Mouse (Mus musculus) layer of hippocampus, adult 8-10 months (tissue): ENCODE measurements around the gene Map3k21. TPM values are rescaled to one million over a fixed set of nuclear protein-coding genes. Genes with fewer than 3 reads are reported as not detected.

Experiments
- DNase-seq, 2 experiments: peaks; one replicate each; pipeline ENCODE4 v3.0.0; 2022; ENCODE audit warnings: low spot score in 2 of 2
- total RNA-seq, 4 experiments: library from RNA; stranded (reverse); gene quantifications; 2 replicates each; pipeline ENCODE4 v1.2.4; 2022

Map3k21 gene
- total RNA-seq, 4 experiments from 2014 or later: 1.5 to 1.9 (median 1.7) TPM

DNA sequence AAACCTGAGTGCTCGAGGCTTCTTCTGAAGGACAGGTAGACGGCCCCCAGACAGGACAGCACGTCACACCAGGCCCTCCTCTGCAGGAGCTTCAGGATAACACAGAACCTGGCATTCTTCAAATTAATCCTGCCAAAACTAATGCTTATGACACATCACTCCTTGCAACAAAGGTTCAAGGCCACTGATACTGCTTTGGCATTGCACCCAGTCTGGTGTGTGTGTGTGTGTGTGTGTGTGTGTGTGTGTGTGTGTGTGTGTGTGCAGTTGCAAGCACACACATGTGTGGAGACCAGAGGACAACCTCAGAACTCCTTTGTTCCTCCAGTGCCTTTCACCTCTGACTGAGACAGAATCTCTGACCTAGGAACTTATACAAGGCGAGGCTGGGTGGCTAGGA lies 3.0 kb downstream of the Map3k21 start:
- no peak for DNase-seq

- DNase-seq: no peak
These were observed 4.1 kb downstream of the Map3k21 start for GRCm38 (mm10) chr8:125914386-125914785.

GRCm38 (mm10) chr8:125917013-125917412 lies 6.8 kb downstream of the Map3k21 start:
- DNase-seq: no peak

DNA sequence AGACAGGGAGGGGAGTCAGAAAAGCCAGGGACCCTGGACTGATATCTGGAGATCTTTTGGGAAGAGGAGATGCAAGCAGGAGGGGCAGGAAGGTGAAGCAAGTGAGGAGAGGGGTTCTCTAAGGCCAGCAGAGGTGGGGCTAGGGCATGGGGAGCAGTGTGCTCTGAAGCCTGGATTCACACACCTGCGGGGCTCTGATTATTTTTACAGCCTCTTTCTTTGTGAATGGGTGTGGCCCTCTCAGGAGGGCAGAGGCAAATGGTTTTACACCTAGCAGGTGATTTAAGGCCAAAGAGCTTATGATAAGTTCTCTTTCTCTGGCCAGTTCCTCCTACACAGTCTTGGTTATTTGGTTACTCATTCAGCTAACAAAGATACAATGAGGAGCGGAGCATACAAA lies 8.5 kb downstream of the Map3k21 start:
- DNase-seq: no peak

DNA sequence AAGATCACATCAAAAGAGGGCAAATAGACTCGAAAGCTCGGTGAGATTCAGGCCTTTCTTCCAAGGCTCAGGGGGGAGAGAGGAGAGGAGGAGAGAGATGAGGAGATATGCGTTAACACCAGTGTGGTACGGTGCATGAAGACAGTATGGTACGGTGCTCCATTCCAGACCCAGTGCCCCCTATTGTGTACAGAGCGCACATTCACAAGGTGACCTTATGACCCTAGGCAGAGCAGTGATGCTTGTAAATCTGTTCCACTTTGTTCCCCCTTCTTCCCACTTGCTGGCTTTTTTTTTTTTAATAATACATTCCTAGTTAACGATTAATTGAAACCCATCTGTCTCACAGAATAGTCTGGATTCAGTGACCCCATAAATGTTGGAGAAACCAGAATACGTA lies 9.3 kb downstream of the Map3k21 start:
- no peak for DNase-seq

DNA sequence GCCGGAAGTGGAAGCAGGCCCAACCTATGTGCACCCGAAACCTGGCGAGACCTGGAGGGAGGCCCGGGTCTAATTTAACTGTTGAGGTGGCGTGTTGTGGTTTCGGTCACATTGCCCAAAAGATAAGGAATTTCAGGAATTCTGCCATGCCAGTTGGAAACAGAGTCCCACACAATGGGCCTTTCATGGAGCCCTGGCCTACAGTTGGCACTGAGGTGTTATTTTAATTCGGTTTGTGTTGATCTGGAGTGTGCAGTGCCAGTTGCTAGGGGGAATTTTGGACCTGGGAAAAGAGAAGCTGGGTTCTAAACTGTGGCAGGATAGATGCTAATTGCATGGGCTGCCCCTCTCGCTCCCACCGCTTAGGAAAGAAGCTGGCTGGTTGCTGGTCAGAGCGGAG lies 10.0 kb downstream of the Map3k21 start:
- no peak for DNase-seq

- no peak for DNase-seq
These were observed 10.5 kb downstream of the Map3k21 start for GRCm38 (mm10) chr8:125920761-125921160.

DNA sequence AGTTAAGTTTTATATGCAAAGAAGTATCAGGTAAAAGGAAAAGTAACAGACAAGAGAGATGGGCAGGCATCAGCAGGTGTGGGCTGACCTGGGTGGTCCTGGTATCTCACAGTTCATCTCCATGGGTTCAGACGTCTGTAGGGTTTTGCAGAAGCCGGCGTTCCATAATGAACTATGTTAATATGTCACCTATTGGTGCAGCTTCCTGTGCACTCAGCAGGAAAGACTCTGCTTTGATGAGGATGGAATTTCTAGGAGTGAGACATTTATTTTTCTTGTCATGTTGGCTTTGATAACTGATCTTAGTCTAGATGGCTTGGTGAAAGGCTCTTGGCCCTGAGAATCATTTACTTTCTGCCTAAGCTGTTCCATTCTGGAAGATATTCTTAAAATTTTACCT lies 12.1 kb downstream of the Map3k21 start:
- no peak for DNase-seq

GRCm38 (mm10) chr8:125926636-125927035 lies 16.4 kb downstream of the Map3k21 start:
- no peak for DNase-seq

DNA sequence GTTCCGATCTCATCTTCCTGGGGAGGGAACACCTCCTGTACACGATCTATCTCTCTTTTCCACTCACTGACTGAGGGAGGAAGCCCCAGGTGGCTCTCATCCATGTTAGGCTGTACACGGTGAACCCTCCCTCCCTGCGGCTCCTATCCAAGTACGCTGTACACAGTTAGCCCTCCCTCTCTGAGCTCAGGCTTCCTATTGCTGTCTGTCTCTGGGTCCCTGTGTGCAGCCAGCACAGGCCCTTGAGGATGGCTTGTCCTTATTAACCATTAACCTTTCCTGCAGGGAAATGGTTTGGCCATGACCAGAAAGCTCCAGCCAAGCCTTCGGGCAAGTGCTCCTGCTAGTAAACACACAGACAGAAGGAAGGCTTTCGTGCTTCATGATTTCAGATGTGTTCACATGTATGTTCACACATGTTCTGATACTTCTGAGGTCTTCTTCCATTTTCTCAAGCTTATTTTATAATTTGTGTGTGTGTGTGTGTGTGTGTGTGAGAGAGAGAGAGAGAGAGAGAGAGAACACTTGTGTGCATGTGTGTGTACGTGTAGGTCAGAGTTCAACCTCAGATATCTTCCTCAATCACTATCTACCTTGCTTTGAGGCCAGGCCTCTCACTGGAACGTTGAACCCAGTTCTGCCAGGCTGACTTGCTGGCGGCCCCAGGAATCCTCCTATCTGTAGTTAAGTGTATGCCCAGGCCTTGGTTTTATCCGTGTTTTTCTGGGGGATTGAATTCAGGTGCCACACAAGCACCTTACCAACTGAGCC lies 20.2 kb downstream of the Map3k21 start:
- no peak for DNase-seq

DNA sequence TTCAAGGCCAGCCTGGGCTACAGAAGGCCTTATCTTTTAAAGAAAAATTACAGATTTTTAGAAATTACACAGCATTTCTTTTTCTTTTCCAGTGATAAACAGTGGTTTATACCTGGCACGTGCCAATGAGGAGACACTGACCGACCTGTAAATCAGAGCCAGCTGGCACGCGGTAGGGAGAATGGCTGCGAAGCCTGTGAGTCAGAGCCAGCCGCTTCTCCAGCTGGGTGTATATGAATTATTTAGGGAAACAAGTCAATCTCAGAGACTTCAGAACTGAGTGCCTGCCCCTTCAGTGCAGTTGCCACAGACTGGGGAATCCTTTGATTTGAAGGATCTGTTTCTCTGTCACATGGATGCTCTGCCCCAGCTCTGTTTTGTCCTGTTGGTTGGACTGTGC lies 21.6 kb downstream of the Map3k21 start:
- DNase-seq: no peak

GRCm38 (mm10) chr8:125935649-125936048 lies 25.4 kb downstream of the Map3k21 start:
- peak in 1 of 2 experiments; percentile 71 for DNase-seq

DNA sequence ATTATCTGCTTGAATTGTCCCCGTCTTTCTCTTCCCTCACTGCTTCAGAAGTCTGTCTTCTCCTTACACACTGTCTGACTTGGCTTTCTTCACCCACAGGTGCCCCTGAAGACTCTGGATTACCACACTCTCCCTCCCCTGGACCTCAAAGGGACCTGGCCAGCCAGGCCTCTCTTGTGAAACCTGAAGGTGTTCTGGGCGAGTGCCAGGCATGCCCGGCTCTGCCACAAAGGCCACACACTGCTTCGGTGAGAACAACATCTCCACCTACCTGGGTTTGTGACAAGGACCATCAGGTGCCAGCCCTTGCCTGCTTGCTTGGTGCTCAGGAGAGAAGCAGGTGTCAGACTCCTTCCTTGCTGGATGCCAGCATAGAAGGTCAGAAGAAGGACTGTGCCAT lies 34.3 kb downstream of the Map3k21 start:
- no peak for DNase-seq

- DNase-seq: no peak
These were observed 38.6 kb downstream of the Map3k21 start for GRCm38 (mm10) chr8:125948696-125949308.

DNA sequence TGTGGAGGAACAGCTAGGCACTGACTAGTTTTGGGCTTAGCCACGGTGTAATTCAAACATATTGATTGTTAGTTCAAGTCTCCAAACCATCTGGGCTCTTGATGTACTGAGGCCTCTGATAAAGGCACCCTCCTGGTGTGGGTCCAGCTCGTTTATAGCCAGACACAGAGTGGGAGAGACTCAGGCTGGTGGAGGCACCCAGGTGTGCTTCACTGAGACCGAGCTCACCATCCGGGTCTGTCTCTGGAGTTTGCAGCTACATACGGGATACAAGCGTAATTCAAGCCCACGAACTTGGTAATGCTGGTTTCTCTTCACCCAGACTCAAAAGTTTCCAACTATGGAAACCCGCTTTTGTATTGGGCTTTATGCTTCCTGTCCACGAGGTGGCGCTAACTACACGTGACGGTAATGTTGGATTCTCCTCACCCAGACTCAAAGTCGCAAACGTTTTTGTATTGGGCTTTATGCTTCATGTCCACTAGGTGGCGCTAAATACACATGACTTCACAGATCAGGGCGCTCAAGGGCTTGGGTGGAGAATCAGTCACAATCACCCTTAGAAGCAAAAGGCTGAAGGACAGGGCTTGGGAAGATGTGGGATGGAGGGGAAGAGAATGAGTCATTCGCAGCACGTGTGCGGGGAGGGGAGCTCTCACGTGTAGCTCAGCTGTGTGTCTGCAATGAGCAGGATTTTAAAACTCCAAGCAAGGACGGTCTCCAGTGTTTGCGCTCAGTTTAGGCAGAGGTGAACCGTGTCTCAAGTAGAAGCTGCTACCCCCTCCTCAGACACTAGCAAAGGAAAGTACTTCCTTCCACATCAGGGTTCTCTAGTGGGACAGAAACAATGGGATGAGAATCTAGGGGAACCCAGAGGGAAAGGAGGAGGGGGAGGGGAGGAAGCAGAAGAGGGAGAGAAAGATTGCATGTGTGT lies 40.0 kb downstream of the Map3k21 start:
- DNase-seq: peak; percentile 89 to 90

DNA sequence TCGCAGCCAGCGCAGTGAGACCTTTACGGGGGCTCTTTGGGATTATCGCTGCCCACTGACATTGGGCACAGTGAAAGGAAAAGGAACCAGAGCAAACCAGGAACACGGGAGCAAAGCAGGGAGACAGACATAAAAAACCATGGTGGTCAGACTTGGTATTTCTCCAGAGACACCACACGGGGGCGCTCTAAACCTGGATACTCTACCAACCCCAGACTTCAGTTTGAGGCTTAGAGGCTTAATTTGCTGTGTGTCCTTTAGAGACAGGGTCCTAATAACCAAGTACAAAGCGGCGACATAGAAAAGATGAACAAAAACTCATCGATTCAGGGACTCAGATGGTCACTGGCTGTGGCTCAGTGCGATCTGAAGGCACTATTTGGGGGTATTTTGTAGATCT lies 45.4 kb downstream of the Map3k21 start:
- DNase-seq: peak in 1 of 2 experiments; percentile 46

DNA sequence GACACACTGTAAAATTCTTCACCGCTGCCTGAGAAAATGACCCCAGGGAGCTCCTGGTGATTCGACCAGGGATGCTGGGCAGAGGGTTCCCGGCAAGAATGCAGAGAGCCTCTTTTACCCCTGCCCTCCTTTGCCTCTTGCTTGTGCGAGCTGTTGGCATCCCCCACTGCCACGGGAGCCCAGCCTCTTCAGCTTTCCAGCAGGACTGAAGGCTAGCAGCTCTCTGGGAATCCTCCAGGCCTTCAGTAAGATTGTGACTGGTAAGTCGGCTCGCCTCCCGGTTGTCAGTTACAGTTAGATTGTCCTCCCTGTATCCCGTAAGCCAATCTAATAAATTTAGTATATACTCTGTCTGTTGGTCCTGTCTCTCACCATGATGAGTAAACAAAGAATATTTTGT lies 46.5 kb downstream of the Map3k21 start:
- no peak for DNase-seq

DNA sequence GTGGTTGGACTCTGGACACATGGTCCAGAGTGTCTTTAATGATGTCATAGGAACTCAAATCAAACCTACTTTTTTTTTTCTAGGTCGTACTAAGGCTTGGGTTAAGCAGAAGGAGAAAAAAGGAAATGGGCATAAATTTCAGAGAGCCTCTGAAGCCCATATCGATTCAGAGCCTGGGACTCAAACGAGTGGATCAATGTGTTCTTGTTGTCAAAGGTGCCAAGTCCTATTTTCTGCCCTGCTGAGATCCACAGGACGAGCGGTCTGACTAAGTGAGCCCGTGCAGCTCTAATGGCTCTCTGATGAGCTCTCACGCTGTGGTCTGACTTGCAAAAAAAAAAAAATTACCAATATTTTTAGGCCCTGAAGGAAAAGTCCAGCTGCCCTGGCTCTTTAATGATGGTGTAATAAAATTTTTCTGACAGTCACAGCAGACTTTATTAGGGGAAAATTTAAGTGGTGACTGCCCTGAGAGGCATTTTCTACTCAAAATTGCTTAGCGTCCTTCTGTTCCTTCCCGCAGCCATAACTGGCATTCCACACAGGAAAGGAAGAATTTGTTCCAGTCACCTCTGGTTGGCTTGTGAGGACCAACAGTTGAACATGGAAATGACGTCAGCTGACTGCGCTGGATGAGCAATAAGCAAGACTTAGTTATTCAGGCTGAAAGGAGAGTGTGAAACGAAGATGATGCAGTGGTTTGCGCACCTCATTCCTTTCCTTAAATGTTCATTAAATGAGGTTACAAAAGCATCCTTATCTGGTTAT lies 47.2 kb downstream of the Map3k21 start:
- no peak for DNase-seq

GRCm38 (mm10) chr8:125957994-125958368 lies 47.7 kb downstream of the Map3k21 start:
- no peak for DNase-seq

- DNase-seq: peak; percentile 79 to 86
These were observed 49.1 kb downstream of the Map3k21 start for GRCm38 (mm10) chr8:125959363-125959771.

DNA sequence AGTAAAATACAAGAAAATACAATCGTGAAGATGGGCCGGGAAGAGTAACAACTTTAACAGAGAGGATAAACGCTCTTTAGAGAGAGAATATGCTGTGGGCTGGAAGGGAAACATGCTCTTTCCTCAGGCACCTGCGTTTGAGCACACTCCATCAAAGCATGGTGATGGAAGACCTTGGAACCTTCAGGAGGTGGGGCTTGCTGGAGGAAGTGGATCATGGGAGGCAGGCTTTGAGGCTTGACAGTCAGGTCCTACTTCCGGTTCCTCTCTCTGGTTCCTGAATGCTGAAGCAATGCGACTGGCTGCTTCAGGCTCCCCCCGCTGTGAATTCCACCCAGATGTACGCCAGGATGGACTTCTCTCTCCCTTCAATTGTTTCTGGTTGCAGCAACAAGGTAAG lies 49.8 kb downstream of the Map3k21 start:
- DNase-seq: no peak
